Mouse (Mus musculus) skeletal muscle tissue, postnatal 0 days (tissue): Measurements from ENCODE around the gene Ccdc130. TPM values are rescaled to one million over a fixed set of nuclear protein-coding genes. Genes with fewer than 3 reads are reported as not detected.

Experiments used
- microRNA counts: library from miRNA; unstranded; fragments of <30 nt; microRNA quantifications from one replicate; lab custom pipeline; 2015
- microRNA-seq, 2 experiments: library from miRNA; unstranded; fragments of <30 nt; microRNA quantifications; one replicate each; pipeline ENCODE4; 2016
- polyA plus RNA-seq: library from polyadenylated mRNA; unstranded; fragments of >200 nt; fragmentation: Nextera tagmentation; extraction: Ambion mirVana; gene quantifications from 2 replicates; pipeline ENCODE4 v1.2.1, GENCODE M21; 2015

The Ccdc130 gene
- polyA plus RNA-seq: 9.9 and 14.3 TPM in 2 replicates

DNA sequence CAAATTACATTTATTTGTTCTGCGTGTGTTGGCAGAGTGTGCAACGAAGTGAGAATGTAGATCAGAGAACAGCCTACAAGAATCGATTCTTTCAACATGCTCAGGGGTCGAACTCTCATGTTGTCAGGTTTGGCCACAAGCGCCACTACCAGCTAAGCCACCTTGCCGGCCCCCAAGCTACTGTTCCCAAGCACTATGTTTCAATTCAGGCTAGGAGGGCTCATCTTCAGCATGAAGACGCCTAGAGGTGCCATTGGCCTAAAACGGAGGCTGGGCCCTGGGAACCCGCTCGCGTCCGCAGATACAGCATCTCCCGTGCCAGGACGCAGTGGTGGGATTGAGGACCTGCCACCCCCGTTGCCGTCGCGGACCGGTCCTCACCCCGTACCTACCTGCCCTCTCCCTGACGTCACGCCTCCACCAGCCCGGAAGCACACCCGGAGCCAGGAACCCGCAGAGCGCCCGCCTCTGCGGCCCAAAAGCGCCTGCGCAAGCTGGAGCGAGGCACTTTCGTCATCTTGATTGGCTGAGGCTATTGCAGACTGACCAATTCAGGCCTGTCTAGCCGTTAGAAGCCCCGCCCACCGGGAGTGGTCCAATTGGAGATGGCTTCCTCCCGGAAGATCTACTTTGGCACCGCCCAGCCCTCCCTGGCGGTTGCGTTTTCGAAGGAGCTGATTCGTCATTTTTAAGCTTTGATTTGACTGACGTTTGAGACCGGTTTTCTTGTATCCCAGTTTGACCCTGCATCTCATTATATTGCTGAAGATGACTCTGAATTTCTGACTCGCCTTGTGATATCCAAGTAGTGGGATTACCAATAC, at the start of gene Ccdc130:
Gene Ccdc130 (minus strand): TSS at position 431 of the 824 bp plus-strand sequence.

DNA sequence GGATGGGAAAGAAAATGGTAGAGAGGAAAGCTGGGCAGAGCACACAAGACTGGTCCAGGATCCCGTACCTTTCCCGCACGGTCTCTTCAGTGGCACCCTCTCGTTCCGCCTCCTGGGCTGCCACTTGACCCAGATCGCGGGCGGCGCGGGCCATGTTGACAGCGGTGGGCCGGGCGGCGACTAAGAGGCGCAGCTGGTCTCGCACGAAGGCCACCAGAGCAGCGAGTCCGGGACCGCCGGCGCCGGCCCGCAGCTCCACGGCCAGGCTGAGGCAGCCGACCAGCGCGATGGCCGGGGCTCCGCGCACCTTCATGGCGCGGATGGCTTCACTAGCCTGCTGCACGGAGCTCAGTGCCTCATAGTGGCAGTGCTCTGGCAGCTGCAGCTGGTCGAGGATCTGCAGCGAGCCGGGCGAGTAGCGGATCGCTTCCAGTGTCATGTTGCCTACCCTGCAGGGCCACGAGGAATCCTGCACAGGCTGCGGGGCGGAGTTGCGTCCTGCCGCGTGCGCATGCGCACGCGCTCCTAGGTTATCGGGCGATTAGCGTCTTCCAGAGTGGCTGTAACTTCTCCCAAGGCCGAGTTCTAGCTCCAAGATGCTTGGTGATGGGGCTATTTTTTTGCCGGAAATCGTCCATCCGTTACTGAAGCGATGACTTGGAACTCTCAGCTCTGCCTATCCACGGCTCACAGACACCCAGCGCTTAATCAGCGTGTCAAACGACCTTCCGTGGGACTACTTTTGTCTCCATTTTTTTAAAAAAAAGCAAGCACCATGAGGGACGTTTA, 13.2 kb downstream of the Ccdc130 start, which contains the start of gene Mri1:
Gene Mri1 (minus strand): TSS at position 505 of the 789 bp plus-strand sequence.

DNA sequence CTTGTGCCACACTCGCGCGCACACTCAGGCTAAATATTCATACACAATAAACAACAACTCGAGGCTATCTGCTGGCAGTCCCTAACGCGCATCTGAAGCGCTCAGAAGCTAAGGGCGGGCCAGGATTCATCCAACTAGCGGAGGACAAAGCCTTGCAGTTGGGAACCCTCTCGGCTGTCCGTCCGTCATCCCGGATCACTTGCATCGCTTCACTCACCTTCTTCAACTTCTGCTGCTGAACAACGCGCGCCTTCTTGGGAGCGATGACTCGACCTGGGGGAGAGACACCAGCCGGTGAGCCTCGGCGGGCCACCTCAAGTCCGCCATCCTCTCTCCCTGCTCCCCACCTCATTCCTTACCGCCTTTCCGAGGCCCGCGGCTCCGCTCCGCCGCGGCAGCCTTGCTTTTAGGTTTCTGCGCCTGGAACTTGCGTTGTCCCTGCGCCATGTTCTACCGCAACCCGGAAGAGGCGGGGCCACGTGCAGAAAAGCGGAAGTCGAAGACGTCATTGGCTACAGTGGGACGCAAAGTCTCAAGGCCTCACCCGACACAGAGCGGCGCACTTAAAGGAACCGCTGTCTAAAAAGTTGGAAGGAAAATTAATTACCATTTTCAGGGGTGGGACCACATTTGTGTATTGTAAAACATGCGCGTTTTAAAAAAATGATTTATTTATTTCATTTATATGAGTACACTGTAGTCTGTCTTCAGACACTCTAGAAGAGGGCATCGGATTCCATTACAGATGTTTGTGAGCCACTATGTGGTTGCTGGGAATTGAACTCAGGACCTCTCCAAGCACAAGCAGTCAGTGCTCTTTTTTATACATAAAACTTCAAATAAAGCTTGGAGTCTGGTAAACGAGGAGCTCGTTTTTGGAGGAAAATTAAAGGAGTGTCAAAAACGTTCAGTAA, 20.7 kb downstream of the Ccdc130 start, which contains the start of gene D8Ertd738e:
Gene D8Ertd738e (minus strand): TSS at position 463 of the 914 bp plus-strand sequence.

DNA sequence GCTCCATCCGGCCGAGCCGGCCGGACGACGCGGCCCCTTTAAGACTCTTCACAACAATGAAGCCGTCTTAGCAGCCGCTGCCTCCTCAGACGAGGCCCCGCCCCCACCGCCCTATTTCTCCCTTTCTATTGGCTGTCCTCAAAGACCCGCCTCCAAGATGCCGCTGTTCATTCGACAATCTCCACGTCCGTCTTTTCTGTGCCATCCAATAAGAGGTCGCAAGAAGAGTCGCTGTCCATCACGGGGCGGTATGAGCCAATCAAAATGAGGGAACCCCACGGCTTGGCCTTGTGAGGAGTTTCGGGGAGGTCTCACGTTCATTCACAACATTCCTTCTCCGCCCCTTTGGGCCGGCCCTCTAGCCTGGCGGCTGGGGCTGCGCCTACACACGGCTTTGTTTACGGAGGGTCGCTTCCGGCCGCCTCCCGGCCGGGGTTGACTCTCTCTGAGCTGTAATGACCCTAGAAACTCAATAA, 33.1 kb downstream of the Ccdc130 start, which contains the start of gene Zswim4:
Gene Zswim4 (minus strand): TSS at position 58 of the 476 bp plus-strand sequence.

MicroRNAs encoded within 50 kb of the gene (microRNA counts, 519-probe panel; counts per million panel counts)
- microRNA mmu-miR-23a (lab: Ali Mortazavi, UCI) (5,809 counts per million, percentile 91 among the panel's probes with 10 or more counts), microRNA mmu-miR-27a (lab: Ali Mortazavi, UCI) (6,159 counts per million, percentile 92 among the panel's probes with 10 or more counts)

Small RNAs within 50 kb of the gene (microRNA-seq; reads per million reads assigned to microRNA genes)
- 20,428 to 20,680 reads per million in 2 experiments for gene Mir23a
- gene Mir24-2: 0 reads per million in 2 experiments
- 383 to 492 reads per million in 2 experiments for gene Mir27a
- 0 reads per million in 2 experiments for gene Mir3074-2

Other genes with a start within 250 kb of the Ccdc130 start
- 3.7 and 3.8 TPM in 2 replicates for gene Palm3, start 248.9 kb downstream of the Ccdc130 start, polyA plus RNA-seq
- gene Il27ra, start 227.8 kb downstream of the Ccdc130 start, polyA plus RNA-seq: 0.56 and 0.69 TPM in 2 replicates
- gene Rln3, start 225.4 kb downstream of the Ccdc130 start, polyA plus RNA-seq: not detected in 2 replicates
- 1.1 and 1.2 TPM in 2 replicates for gene Gm10643, start 205.2 kb downstream of the Ccdc130 start, polyA plus RNA-seq
- 2.8 and 3.0 TPM in 2 replicates for gene Rfx1, start 203.5 kb downstream of the Ccdc130 start, polyA plus RNA-seq
- gene Dcaf15, start 165.6 kb downstream of the Ccdc130 start, polyA plus RNA-seq: 2.7 and 3.4 TPM in 2 replicates
- gene Podnl1, start 144.4 kb downstream of the Ccdc130 start, polyA plus RNA-seq: 0.13 TPM in 1 of 2 replicates, not detected in the other
- gene Cc2d1a, start 122.4 kb downstream of the Ccdc130 start, polyA plus RNA-seq: 11.4 TPM in 2 replicates
- 0.61 and 0.62 TPM in 2 replicates for gene 4930432K21Rik, start 122.4 kb downstream of the Ccdc130 start, polyA plus RNA-seq
- 1.6 and 3.2 TPM in 2 replicates for gene Nanos3, start 85.2 kb downstream of the Ccdc130 start, polyA plus RNA-seq
- 4.1 and 4.4 TPM in 2 replicates for gene Zswim4, start 33.3 kb downstream of the Ccdc130 start, polyA plus RNA-seq
- gene D8Ertd738e, start 20.7 kb downstream of the Ccdc130 start, polyA plus RNA-seq: 351 and 357 TPM in 2 replicates
- gene Mri1, start 13.1 kb downstream of the Ccdc130 start, polyA plus RNA-seq: 47.7 and 50.2 TPM in 2 replicates
- gene Cacna1a, start 118.1 kb upstream of the Ccdc130 start, polyA plus RNA-seq: 1.3 and 2.7 TPM in 2 replicates